Mouse (Mus musculus) liver, adult 2 months (tissue): Measurements from ENCODE around the gene Enoph1. TPM values are rescaled to one million over a fixed set of nuclear protein-coding genes. Genes with fewer than 3 reads are reported as not detected.

Source experiments
- DNase-seq: peaks from one replicate; pipeline ENCODE4 v3.0.0-alpha.2; 2011; ENCODE audit warnings: low read depth, low spot score; ENCODE audit errors: extremely low read depth
- H3K27ac ChIP-seq: fragments of 200-500 bp; replicated peaks from 2 replicates; pipeline ENCODE4 v1.5.1; 2012; ENCODE audit warnings: low read depth, mild to moderate bottlenecking, control low read depth, inconsistent platforms, low read length; ENCODE audit not compliant: insufficient read depth
- H3K27me3 ChIP-seq: fragments of 200-500 bp; 2 replicates; pipeline ENCODE4 v1.6.1; 2012; ENCODE audit warnings: mild to moderate bottlenecking, moderate library complexity, low read length, inconsistent platforms; ENCODE audit not compliant: control insufficient read depth, insufficient read depth
- H3K36me3 ChIP-seq: fragments of 200-500 bp; 2 replicates; pipeline ENCODE4 v1.6.1; 2012; ENCODE audit warnings: low read length, inconsistent platforms; ENCODE audit not compliant: control insufficient read depth, insufficient read depth
- H3K4me1 ChIP-seq: fragments of 200-500 bp; 2 replicates; pipeline ENCODE4 v1.6.1; 2011; ENCODE audit warnings: low read length; ENCODE audit not compliant: control insufficient read depth, insufficient read depth
- H3K4me3 ChIP-seq: fragments of 200-500 bp; 2 replicates; pipeline ENCODE4 v1.5.1; 2011; ENCODE audit warnings: low read depth, mild to moderate bottlenecking, control low read depth, low read length, moderate library complexity; ENCODE audit not compliant: insufficient read depth
- H3K79me2 ChIP-seq: fragments of 200-500 bp; 2 replicates; pipeline ENCODE4 v1.6.1; 2012; ENCODE audit warnings: inconsistent platforms, mild to moderate bottlenecking, low read length, moderate library complexity; ENCODE audit not compliant: control insufficient read depth, insufficient read depth
- H3K9ac ChIP-seq: fragments of 200-500 bp; 2 replicates; pipeline ENCODE4 v1.6.1; 2012; ENCODE audit warnings: low read depth, mild to moderate bottlenecking, control low read depth, inconsistent platforms, low read length
- CTCF ChIP-seq: fragments of 200-500 bp; IDR thresholded peaks from 2 replicates; pipeline ENCODE4 v1.5.1; 2011; ENCODE audit warnings: low read depth, low read length, control low read depth
- POLR2A ChIP-seq: fragments of 200-500 bp; IDR thresholded peaks from 2 replicates; pipeline ENCODE4 v1.6.1; 2011; ENCODE audit warnings: low read length, control low read depth; ENCODE audit not compliant: insufficient read depth; ENCODE audit errors: extremely low read depth
- WGBS: fragments of 180-500 bp; shearing (Covaris S2); methylation state at CpG from one replicate; pipeline ENCODE4 v1.1.7; 2018; 5-methylcytosine and 5-hydroxymethylcytosine counted together
- polyA plus RNA-seq: library from polyadenylated mRNA; depleted of rRNA; stranded (reverse); fragments of >200 nt; gene quantifications from 2 replicates; pipeline ENCODE4 v1.2.3, GENCODE M21; 2012
- total RNA-seq: library from RNA; depleted of rRNA; stranded (reverse); fragments of >200 nt; gene quantifications from 2 replicates; pipeline ENCODE4 v1.2.3, GENCODE M21; 2014

The Enoph1 gene
- total and polyA plus RNA-seq, 2 experiments, result 5.9 to 6.2 TPM

- no peaks in the 10 kb centered on the region for H3K36me3 ChIP-seq
- no peak overlapping the region for H3K27ac ChIP-seq
- no peaks in the 10 kb centered on the region for H3K79me2 ChIP-seq
- no peaks in the 10 kb centered on the region for H3K4me1 ChIP-seq
- no peak overlapping the region for H3K4me3 ChIP-seq
- H3K9ac ChIP-seq, result no peak overlapping the region
- WGBS, result 60% methylated on average over 17 of the region's 17 CpGs
- TF ChIP-seq POLR2A, result no peak
- TF ChIP-seq CTCF, result no peak
- no peaks in the 10 kb centered on the region for H3K27me3 ChIP-seq
- DNase-seq, result no peak
These were observed 51.8 kb downstream of the Enoph1 start for GRCm38 (mm10) chr5:100091602-100092001.

- DNase-seq, result no peak
- Histone ChIP-seq H3K4me1 (no peaks in the 10 kb centered on the region), H3K9ac (no peak overlapping the region), H3K36me3 (no peaks in the 10 kb centered on the region), H3K79me2 (no peaks in the 10 kb centered on the region), H3K4me3 (no peak overlapping the region), H3K27ac (no peak overlapping the region), H3K27me3 (no peaks in the 10 kb centered on the region)
- WGBS, result 65% methylated on average over 5 of the region's 5 CpGs
- TF ChIP-seq CTCF, result no peak
- no peak for TF ChIP-seq POLR2A
These were observed 57.2 kb downstream of the Enoph1 start for GRCm38 (mm10) chr5:100096955-100097354.

DNA sequence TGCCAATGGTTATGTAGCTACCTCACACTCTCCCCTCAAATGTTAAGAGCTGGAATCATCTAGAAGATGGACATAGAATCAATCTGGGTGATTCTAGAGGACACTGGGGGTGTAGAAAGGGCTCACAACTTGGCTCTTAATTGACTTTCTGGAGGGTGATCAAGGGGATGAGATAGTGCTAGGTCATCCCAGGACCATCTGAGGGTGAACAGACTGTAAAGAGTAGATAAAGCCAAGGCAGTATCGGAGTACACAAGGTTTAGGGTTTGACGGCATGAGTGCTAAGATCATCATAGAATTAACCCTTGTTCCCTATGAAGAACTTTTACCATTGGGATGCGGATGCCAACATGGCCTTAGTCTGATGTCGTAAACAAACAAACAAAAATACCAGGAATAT is 58.2 kb downstream of the Enoph1 start:
- no peak for DNase-seq

GRCm38 (mm10) chr5:100102395-100102794 is 62.6 kb downstream of the Enoph1 start:
- Histone ChIP-seq H3K27me3 (no peaks in the 10 kb centered on the region), H3K27ac (no peak overlapping the region), H3K4me3 (no peak overlapping the region), H3K4me1 (no peaks in the 10 kb centered on the region), H3K9ac (no peak overlapping the region), H3K36me3 (no peaks in the 10 kb centered on the region), H3K79me2 (no peaks in the 10 kb centered on the region)
- WGBS, result 91% methylated on average over 1 of the region's 1 CpGs
- TF ChIP-seq POLR2A (no peak), CTCF (no peak)
- DNase-seq, result no peak

More for the DNA sequence above, 58.2 kb downstream of the Enoph1 start:
- TF ChIP-seq POLR2A (no peak), CTCF (no peak)
- 92% methylated on average over 4 of the region's 4 CpGs for WGBS
- H3K4me3 ChIP-seq, result no peak overlapping the region
- no peaks in the 10 kb centered on the region for H3K4me1 ChIP-seq
- H3K9ac ChIP-seq, result no peak overlapping the region
- H3K27ac ChIP-seq, result no peak overlapping the region
- H3K79me2 ChIP-seq, result no peaks in the 10 kb centered on the region
- H3K27me3 ChIP-seq, result no peaks in the 10 kb centered on the region
- H3K36me3 ChIP-seq, result no peaks in the 10 kb centered on the region

DNA sequence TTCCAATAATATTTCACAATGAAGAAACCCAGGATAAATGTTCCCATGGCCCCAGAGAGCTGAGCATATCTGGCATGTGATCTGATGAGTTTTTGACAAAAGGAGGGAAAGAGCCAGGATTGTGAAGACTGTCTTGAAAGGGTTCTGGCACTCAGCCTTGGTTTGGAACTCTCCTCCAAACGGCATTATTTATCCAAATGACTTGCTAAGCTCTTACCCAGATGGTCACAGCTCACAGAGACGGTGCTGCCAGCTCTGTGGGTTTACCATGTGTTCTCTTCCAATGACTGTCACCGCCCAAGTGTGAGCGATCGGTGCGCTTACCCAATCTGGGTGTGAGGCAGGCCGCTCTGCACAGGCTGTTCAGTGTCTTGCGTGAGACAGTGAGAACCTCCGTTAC is 69.1 kb downstream of the Enoph1 start:
- H3K4me3 ChIP-seq, result no peak overlapping the region
- H3K79me2 ChIP-seq, result no peaks in the 10 kb centered on the region
- no peaks in the 10 kb centered on the region for H3K4me1 ChIP-seq
- no peak overlapping the region for H3K27ac ChIP-seq
- no peak for TF ChIP-seq POLR2A
- no peak for TF ChIP-seq CTCF
- DNase-seq, result no peak
- 93% methylated on average over 9 of the region's 9 CpGs for WGBS
- H3K9ac ChIP-seq, result no peak overlapping the region
- H3K36me3 ChIP-seq, result no peaks in the 10 kb centered on the region
- H3K27me3 ChIP-seq, result no peaks in the 10 kb centered on the region

DNA sequence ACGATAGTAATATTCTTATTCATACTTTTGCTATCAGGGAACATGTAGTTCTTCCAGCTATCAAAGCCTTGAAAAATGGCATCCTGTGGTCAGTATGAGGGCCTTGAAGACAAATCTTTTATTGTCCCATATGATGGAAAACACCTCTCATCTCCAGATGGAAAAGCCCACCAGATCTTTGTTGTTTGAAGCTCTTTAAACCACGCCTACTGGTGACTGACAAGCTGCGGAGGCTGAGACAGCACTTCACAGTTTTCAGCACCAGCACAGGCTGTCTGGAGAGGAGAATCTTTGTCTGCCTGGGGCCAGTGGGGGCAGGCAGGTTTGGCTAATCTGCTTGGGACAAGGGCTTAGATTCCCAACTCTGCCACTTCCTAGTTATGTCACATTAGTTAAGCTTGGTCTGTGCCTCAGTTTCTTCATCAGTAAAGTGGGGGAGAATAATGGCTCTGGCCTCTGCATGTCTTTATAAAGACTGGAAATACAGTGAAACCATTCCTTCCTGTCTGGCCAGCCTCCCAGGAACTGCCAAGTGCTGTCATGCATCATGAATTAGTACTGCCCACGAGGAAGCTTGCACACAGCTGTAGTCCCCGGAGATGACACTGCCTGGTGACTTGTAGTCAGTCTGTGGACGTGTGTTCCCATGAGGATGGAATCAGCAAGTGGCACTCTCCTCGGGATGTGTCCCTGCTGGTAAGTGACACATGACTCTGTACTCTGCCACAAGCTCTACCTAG is 69.9 kb downstream of the Enoph1 start:
- TF ChIP-seq POLR2A, result no peak
- TF ChIP-seq CTCF, result no peak
- no peaks in the 10 kb centered on the region for H3K27me3 ChIP-seq
- no peaks in the 10 kb centered on the region for H3K79me2 ChIP-seq
- no peak overlapping the region for H3K9ac ChIP-seq
- H3K27ac ChIP-seq, result no peak overlapping the region
- H3K4me1 ChIP-seq, result no peaks in the 10 kb centered on the region
- 70% methylated on average over 7 of the region's 7 CpGs for WGBS
- H3K4me3 ChIP-seq, result no peak overlapping the region
- no peak for DNase-seq
- H3K36me3 ChIP-seq, result no peaks in the 10 kb centered on the region
